Mouse (Mus musculus): ENCODE measurements around the gene Atp5d. TPM values are rescaled to one million over a fixed set of nuclear protein-coding genes. Genes with fewer than 3 reads are reported as not detected.
A peak's percentile ranks its signal among the peaks of the same experiment; 100 is the strongest.

Atp5d gene
- total and polyA plus RNA-seq, 2 experiments from 2014 or later: 972 to 1,858 TPM

GRCm38 (mm10) chr10:80134421-80134820 lies 4.0 kb upstream of the Atp5d start:
- H3K4me3 ChIP-seq (ENCODE audit: low read depth, low read length): no peak overlapping the region
- H3K9ac ChIP-seq (replicated peaks; ENCODE audit: low read depth, low read length): no peak overlapping the region
- H3K36me3 ChIP-seq (replicated peaks; ENCODE audit: control insufficient read depth, insufficient read depth, low read length): peaks cover 27% of the 10 kb centered on the region
- no peak overlapping the region for H3K4me2 ChIP-seq (ENCODE audit: low read depth, low read length)
- no peak overlapping the region for H3K27ac ChIP-seq (ENCODE audit: low read depth)
- TF ChIP-seq EP300 (IDR thresholded peaks at IDR 0.05; ENCODE audit: low read depth) (no peak), CTCF (IDR thresholded peaks at IDR 0.05; ENCODE audit: low read depth) (no peak)
- H3K27me3 ChIP-seq (ENCODE audit: control insufficient read depth, insufficient read depth, low read length): peaks cover 22% of the 10 kb centered on the region; the same call in 1 of the 2 replicates
- no peaks in the 10 kb centered on the region for H3K9me3 ChIP-seq (replicated peaks; ENCODE audit: control insufficient read depth, low read length)
- peaks cover 21% of the 10 kb centered on the region for H3K4me1 ChIP-seq (ENCODE audit: control insufficient read depth, insufficient read depth)
- no peak for DNase-seq (ENCODE audit: low spot score)
- WGBS: 82% methylated on average over 9 of the region's 9 CpGs
- ATAC-seq (ENCODE audit: insufficient read depth, low read depth): no peak

GRCm38 (mm10) chr10:80135161-80135560 lies 3.3 kb upstream of the Atp5d start:
- no peak for ATAC-seq (ENCODE audit: insufficient read depth, low read depth)
- TF ChIP-seq CTCF (IDR thresholded peaks at IDR 0.05; ENCODE audit: low read depth) (no peak), EP300 (IDR thresholded peaks at IDR 0.05; ENCODE audit: low read depth) (no peak)
- H3K9ac ChIP-seq (replicated peaks; ENCODE audit: low read depth, low read length): no peak overlapping the region
- H3K36me3 ChIP-seq (replicated peaks; ENCODE audit: control insufficient read depth, insufficient read depth, low read length): peaks cover 20% of the 10 kb centered on the region
- H3K9me3 ChIP-seq (replicated peaks; ENCODE audit: control insufficient read depth, low read length): no peaks in the 10 kb centered on the region
- peaks cover 22% of the 10 kb centered on the region for H3K4me1 ChIP-seq (ENCODE audit: control insufficient read depth, insufficient read depth)
- DNase-seq (ENCODE audit: low spot score): no peak
- H3K27me3 ChIP-seq (ENCODE audit: control insufficient read depth, insufficient read depth, low read length): peaks cover 22% of the 10 kb centered on the region; the same call in 1 of the 2 replicates
- H3K4me2 ChIP-seq (ENCODE audit: low read depth, low read length): no peak overlapping the region
- H3K4me3 ChIP-seq (ENCODE audit: low read depth, low read length): no peak overlapping the region
- WGBS: 83% methylated on average over 10 of the region's 10 CpGs
- H3K27ac ChIP-seq (ENCODE audit: low read depth): no peak overlapping the region

- TF ChIP-seq EP300 (IDR thresholded peaks at IDR 0.05; ENCODE audit: low read depth) (no peak), CTCF (IDR thresholded peaks at IDR 0.05; ENCODE audit: low read depth) (no peak)
- H3K4me1 ChIP-seq (ENCODE audit: control insufficient read depth, insufficient read depth): peaks cover 22% of the 10 kb centered on the region
- ATAC-seq (ENCODE audit: insufficient read depth, low read depth): no peak
Measured at GRCm38 (mm10) chr10:80135641-80136040, 2.8 kb upstream of the Atp5d start.

GRCm38 (mm10) chr10:80136179-80136951 lies 2.1 kb upstream of the Atp5d start:
- TF ChIP-seq CTCF (IDR thresholded peaks at IDR 0.05; ENCODE audit: low read depth) (no peak), EP300 (IDR thresholded peaks at IDR 0.05; ENCODE audit: low read depth) (no peak)
- no peak for DNase-seq (ENCODE audit: low spot score)
- H3K4me1 ChIP-seq (ENCODE audit: control insufficient read depth, insufficient read depth): peaks cover 22% of the 10 kb centered on the region
- peak overlapping the region; percentile 27; the same call in 1 of the 2 replicates for H3K4me3 ChIP-seq (ENCODE audit: low read depth, low read length)
- H3K27me3 ChIP-seq (ENCODE audit: control insufficient read depth, insufficient read depth, low read length): peaks cover 22% of the 10 kb centered on the region; the same call in 1 of the 2 replicates
- no peak for ATAC-seq (ENCODE audit: insufficient read depth, low read depth)
- no peak overlapping the region for H3K27ac ChIP-seq (ENCODE audit: low read depth)
- H3K36me3 ChIP-seq (replicated peaks; ENCODE audit: control insufficient read depth, insufficient read depth, low read length): peaks cover 8% of the 10 kb centered on the region
- no peaks in the 10 kb centered on the region for H3K9me3 ChIP-seq (replicated peaks; ENCODE audit: control insufficient read depth, low read length)
- H3K9ac ChIP-seq (replicated peaks; ENCODE audit: low read depth, low read length): no peak overlapping the region
- H3K4me2 ChIP-seq (ENCODE audit: low read depth, low read length): peak overlapping the region; percentile 99
- 24% methylated on average over 42 of the region's 49 CpGs for WGBS

More at GRCm38 (mm10) chr10:80135641-80136040, 2.8 kb upstream of the Atp5d start:
- Histone ChIP-seq H3K4me2 (ENCODE audit: low read depth, low read length) (no peak overlapping the region), H3K27me3 (ENCODE audit: control insufficient read depth, insufficient read depth, low read length) (peaks cover 22% of the 10 kb centered on the region; the same call in 1 of the 2 replicates), H3K9me3 (replicated peaks; ENCODE audit: control insufficient read depth, low read length) (no peaks in the 10 kb centered on the region), H3K36me3 (replicated peaks; ENCODE audit: control insufficient read depth, insufficient read depth, low read length) (peaks cover 15% of the 10 kb centered on the region), H3K9ac (replicated peaks; ENCODE audit: low read depth, low read length) (no peak overlapping the region), H3K27ac (ENCODE audit: low read depth) (no peak overlapping the region), H3K4me3 (ENCODE audit: low read depth, low read length) (no peak overlapping the region)
- no peak for DNase-seq (ENCODE audit: low spot score)
- 89% methylated on average over 1 of the region's 1 CpGs for WGBS

- no peak for ATAC-seq (ENCODE audit: insufficient read depth, low read depth)
Measured at GRCm38 (mm10) chr10:80136952-80137625, 1.3 kb upstream of the Atp5d start.

More at GRCm38 (mm10) chr10:80136952-80137625, 1.3 kb upstream of the Atp5d start:
- Histone ChIP-seq H3K36me3 (replicated peaks; ENCODE audit: control insufficient read depth, insufficient read depth, low read length) (peaks cover under 1% of the 10 kb centered on the region; the same call in 1 of the 2 replicates), H3K4me2 (ENCODE audit: low read depth, low read length) (peak overlapping the region; percentile 99), H3K27ac (ENCODE audit: low read depth) (no peak overlapping the region), H3K9ac (replicated peaks; ENCODE audit: low read depth, low read length) (no peak overlapping the region), H3K4me1 (ENCODE audit: control insufficient read depth, insufficient read depth) (peaks cover 22% of the 10 kb centered on the region), H3K9me3 (replicated peaks; ENCODE audit: control insufficient read depth, low read length) (no peaks in the 10 kb centered on the region), H3K4me3 (ENCODE audit: low read depth, low read length) (peak overlapping the region; percentile 27), H3K27me3 (ENCODE audit: control insufficient read depth, insufficient read depth, low read length) (peaks cover 22% of the 10 kb centered on the region; the same call in 1 of the 2 replicates)
- TF ChIP-seq CTCF (IDR thresholded peaks at IDR 0.05; ENCODE audit: low read depth) (no peak), EP300 (IDR thresholded peaks at IDR 0.05; ENCODE audit: low read depth) (no peak)
- WGBS: 10% methylated on average over 29 of the region's 29 CpGs
- DNase-seq (ENCODE audit: low spot score): no peak
